8 mouse cellular contexts compared by ENCODE assay signal in the genomic region with DNA sequence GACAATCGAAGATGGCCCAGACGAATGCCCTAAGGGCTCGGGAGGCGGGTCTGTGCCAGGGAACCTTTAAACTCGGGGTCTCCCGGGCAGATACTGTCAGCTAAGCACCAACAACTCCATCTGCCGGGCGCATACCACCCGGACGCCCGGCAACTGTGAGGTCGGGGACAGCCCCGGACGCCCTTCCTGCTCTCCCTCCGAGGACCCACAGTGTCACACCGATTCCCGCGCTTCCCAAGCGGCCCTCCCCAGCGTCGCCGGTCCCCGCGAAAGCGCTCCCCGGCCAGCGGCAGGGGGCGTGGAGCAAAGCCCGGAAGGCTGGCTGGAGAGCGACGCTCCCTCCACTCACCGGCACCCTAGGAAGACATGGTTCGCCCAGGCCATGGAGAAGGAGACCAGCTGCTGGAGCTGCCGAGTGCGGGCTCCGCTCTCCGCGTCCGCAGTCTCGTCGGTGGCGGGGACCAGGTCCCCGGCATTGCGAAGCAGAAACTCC. TPM values are rescaled to one million over a fixed set of nuclear protein-coding genes. Genes with fewer than 3 reads are reported as not detected.
DNase-seq lines count a peak whose midpoint lies in the region; ATAC-seq lines count a peak whose summit lies in the region.

No protein-coding gene starts in this region.

- peak; percentile 47 to 55 for DNase-seq in kidney, adult 8-10 months
- DNase-seq in kidney, postnatal 14 days: no peak
- DNase-seq in NIH3T3 (ENCODE audit: low read depth): peak; percentile 61
- DNase-seq in kidney, adult 9 months: peak; percentile 65
- peak; percentile 38 for DNase-seq in lung, postnatal 36 days
- peak; percentile 62 to 84 for DNase-seq in spleen, postnatal 4 days (ENCODE audit: low spot score in 2 of 2)
- no peak for DNase-seq in cerebellum, postnatal 25 days

- peak; percentile 66 for ATAC-seq in erythroid progenitor cell, adult 5-6 weeks (replicated peaks; ENCODE audit: low FRiP score, poor library complexity, severe bottlenecking)

RNA-seq across cellular contexts. Expression of gene Cdkn2aip, which starts 0.5 kb away (rescaled TPM):
- 11.2 and 13.0 TPM in 2 replicates for total RNA-seq in erythroid progenitor cell, adult 5-6 weeks (2015; ENCODE audit: low replicate concordance)
- 14.4 and 15.7 TPM in 2 replicates for total RNA-seq in erythroid progenitor cell, adult 5-6 weeks (2017; ENCODE audit: low replicate concordance)

RNA-seq across cellular contexts. Expression of gene Ing2, which starts 37.9 kb away (rescaled TPM):
- total RNA-seq in erythroid progenitor cell, adult 5-6 weeks (2015; ENCODE audit: low replicate concordance): 11.5 and 16.8 TPM in 2 replicates
- total RNA-seq in erythroid progenitor cell, adult 5-6 weeks (2017; ENCODE audit: low replicate concordance): 31.4 and 31.5 TPM in 2 replicates

Comparison
In these comparisons a context has a peak if more than half of its experiments do, and no peak if none do; other contexts are left out.
1. DNase-seq: peak in kidney, adult 8-10 months (2 of 2), NIH3T3 (single experiment), kidney, adult 9 months (single experiment), lung, postnatal 36 days (single experiment) and spleen, postnatal 4 days (2 of 2); none in kidney, postnatal 14 days (single experiment) and cerebellum, postnatal 25 days (0 of 2).